Mouse (Mus musculus) induced T-regulatory cell, adult 2 months (primary cell): Measurements from ENCODE around the gene Gps1.
"Not testable (repeated sequence)": the region's sequence is repeated elsewhere in the genome, so short reads cannot be mapped to it uniquely, and the experiment has no call there.

Experiments used
- DNase-seq: peaks from one replicate; pipeline ENCODE4 v3.0.0-alpha.2; 2012; ENCODE audit warnings: low read depth

The Gps1 gene

DNA sequence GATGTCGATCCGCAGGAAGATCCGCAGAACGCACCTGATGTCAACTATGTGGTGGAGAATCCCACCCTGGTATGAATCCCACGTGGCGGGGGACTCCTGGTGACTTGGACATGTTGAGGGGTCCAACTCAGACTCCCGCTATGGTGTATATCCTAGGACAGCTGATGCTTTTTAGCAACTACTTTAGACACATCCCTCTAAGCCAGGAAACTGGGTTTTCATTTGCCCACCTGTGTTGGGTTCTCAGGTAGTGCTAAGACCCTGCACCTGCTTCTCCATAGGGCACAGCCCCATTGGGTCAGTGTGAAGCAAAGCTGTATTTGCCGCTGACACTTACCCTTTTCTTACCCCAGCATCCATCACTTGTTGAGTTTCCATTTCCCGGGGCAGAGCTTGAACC lies 1.1 kb downstream of the Gps1 start:
- no peak for DNase-seq

DNA sequence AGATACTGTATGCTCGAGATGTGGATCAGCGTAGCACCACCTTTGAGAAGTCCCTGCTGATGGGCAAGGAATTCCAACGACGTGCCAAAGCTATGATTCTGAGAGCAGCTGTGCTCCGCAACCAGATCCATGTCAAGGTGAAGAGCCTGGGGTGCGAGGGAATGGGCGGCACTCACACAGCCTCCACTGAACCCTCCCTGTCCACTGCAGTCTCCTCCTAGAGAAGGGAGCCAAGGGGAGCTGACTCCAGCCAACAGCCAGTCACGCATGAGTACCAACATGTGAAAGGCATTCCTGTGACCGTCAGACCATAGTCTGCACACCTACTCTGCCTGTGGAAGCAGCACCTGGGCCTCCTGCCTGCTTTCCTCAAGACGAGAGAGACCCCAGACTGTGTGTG lies 4.4 kb downstream of the Gps1 start:
- not testable (repeated sequence) for DNase-seq

DNA sequence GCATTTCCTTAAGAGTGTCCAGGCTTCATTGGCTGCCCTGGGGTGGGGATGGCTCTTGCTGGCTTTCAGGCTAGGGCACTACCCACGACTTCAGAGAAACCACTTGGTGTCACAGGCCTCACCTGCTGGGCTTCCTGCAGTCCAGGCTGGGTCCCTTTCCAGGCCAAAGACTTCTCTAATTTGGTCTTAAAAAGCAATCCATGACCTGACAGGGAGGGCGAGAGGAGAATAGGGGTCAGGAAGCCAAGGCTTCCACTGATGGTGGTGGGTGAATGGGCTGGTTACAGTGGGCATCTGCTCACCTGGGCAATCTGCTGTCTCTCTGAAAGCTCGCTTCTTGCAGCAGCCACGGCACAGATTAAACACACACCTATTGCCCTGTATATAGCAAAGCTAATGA lies 5.3 kb downstream of the Gps1 start:
- DNase-seq = no peak

DNA sequence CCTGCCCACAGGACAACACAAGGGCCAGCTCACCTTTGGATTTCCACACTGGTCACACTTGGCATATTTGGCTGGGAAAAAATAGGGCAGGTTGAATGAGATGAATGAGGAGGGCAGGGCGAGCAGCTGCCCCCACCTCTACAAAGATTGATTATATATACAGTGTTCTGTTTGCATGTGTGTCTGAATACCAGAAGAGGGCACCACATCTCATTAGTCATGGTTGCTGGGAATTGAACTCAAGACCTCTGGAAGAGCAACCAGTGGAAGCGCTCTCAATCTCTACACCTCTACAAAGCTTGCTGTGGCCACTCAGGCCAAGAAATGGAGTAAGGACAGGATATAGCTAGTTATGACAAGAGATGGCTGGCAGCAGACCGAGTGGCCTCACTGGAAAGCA lies 5.7 kb downstream of the Gps1 start:
- DNase-seq = no peak

DNA sequence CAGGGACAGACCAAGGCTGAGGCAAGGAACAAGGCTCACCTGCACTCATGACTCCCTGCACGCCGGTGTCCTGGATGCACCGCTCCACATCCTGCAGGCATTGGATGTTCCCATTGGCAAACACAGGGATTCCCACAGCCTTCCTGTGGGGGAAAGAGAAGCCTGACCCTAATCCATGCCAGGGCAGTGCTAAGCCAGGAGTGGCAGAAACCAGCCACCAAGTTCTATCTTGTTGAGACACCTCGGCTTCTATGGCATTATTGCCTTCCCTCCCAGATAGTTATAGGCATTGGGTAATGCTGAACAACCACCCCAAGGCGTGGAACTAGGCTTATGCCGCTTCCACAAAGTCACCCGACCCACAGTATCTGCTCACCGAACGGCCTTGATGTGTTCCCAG lies 8.6 kb downstream of the Gps1 start:
- DNase-seq = no peak

DNA sequence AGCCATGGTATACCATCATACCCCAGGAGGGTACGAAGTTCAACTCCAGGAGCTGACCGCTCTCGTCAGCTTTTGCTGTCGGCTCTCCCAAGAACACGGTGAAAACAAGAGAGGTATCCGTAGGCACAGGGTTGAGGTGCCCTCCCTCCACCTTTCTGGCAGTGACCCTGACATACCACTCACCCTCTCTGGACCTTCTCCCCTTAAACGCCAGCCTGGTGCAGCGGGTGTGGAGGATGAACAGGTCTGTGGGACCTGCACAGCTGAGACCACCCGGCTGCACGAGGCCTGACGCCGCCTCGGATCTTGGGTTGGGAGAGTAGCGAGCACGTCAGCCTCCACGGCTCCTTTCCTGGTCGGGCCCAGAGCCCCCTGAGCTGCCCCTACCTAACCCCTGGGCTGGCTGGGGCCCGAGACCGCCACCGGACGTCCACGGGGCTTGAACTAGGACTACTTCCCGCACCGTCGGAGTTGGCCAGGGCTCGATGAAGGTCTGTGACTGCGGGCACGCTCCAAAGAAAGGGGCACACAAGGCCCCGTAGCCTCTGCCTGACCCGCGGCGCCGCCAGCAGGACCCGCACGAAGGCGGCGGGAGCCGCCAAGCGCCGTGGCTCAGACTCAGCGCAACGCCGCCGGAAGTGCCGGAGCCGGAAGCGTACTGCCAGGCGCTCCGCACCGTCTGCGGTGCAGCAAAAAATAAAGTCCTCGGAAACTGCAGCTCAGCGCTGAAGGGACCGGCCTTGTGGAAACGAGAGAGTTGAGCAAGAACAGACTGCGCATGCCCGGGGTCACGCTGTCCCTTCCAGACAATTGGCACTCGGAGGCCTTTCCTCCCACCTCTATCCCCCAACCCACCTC lies 11.9 kb downstream of the Gps1 start, which contains the start of gene Dus1l:
Dus1l (minus strand) TSS at position 648 of the 858 bp plus-strand sequence.
- peak; percentile 99 for DNase-seq

DNA sequence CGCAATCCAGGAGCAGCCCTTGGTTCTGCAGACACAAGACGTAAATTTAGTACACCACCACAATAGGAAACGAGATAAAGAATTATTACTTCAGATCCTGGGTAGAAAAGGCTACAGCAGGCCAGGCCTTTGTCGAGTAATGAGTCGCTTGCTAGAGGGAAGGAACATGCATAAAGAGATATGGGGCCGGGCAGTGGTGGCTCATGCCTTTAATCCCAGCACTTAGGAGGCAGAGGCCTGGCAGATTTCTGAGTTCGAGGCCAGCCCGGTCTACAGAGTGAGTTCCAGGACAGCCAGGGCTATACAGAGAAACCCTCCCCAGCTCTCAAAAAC lies 12.5 kb downstream of the Gps1 start:
- DNase-seq = no peak

DNA sequence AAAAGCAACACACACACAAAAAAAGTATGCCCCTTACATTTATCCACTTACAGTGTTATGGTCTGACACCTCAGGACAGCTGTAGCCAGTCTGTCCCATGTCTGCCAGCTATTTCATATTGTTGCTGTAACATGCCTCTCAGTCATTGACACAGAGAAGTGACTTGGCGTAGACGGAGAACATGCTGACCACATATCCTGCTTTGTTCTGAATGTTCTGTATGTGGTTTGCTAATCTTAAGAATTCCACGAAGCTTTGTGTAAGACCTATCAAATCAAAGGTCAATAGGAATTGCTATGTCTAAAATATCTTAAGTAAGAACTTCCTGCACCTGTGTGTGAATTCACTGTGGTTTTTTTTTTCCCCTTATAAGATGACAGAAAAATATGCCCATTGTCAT lies 14.2 kb downstream of the Gps1 start:
- peak; percentile 18 for DNase-seq

DNA sequence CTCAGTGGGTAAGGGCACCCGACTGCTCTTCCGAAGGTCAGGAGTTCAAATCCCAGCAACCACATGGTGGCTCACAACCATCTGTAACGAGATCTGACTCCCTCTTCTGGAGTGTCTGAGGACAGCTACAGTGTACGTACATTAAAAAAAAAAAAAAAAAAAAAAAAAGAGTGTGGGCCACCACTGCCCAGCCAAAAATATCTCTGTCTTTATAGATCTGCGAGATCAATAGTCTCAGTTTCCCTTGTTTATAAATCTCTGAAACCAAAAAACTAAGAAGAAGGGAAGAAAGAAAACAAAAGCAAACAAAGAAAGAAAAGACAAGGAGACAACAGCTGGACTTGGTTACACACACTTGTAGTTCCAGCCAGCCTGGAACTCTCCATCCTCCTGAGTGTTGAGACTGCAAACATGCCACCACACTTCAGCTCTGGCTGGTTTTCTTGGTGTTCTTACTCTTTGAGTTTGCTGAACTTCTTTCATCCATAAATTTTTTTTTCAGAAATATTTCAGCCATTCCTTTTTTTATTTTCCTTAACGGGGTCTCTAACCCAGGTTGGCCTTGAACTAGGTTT lies 15.3 kb downstream of the Gps1 start:
- DNase-seq = no peak

DNA sequence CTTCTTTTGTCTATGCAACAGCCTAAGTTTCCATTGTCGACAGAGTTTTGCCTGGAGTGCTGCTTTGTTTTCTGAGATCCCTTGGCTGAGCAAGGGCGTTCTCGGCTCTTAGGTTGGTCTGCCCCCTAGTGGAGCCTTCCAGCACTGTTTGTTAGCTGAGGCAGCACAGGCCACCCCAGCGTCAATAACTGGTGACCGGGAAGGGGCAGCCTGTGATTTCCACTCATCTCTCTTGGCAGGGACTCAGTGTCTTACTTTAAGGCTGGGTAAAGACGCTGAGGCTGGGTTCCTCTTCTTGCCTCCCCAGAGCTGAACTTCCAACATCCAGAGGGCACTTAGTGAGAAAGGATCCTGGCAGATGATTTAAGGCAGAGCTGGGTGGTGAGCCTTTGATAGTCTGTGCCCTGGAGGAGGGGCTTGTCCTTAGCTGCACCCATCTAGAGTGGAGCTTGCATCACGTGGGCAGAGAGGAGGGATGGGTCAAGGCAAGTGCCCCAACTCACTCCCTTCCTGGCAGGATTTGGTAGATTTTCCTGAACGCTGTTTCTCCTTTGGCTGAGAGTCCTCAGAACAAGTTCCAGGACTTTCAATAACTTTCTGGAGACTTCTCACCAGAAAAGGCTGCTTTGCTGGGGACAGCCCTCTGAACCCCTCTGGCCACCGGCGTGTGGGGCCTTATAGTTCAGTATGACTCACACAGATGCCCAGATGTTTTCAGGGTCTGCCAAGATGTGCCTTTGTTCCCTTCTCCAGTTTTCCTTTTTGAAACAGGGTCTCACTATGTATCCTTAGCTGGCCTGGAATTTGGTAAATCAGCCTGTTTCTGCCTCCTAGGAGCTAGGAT lies 16.2 kb downstream of the Gps1 start:
- DNase-seq = peak; percentile 91

DNA sequence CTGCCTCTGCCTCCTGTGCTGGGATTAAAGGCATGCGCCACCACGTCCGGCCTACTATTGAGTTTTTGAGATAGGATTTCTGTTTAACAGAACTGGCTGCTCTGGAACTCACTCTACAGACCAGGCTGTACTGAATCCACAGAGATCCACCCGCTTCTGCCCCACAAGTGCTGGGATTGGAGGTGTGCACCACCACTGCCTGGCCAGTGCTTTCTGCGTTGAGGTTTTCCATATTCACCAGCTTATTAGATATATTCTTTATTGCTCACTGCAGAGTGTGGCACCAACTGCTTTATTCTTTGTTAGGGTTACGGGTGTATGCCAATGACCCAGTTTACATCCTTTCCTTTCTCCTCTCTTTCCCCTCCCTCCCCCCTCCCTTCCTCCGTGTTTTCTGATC lies 20.2 kb downstream of the Gps1 start:
- no peak for DNase-seq

DNA sequence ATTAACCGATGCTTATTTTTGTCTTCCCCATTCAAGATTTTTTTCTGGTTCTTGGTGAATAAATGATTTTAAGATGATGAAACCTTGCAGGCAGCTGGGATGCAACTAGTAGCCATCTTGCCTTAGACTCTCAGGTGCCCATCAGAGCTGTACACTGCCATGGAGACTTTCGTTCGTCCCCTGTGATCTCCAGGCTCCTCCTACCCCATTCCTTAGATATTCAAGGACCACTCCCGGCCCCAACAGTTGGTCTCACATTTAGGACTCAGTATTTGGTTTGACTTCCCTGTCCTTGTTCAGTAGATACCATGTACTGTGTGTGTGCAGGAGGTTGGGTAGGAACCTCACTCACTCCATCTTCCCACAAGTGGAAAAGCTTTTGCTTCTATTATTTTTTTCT lies 20.7 kb downstream of the Gps1 start:
- no peak for DNase-seq

DNA sequence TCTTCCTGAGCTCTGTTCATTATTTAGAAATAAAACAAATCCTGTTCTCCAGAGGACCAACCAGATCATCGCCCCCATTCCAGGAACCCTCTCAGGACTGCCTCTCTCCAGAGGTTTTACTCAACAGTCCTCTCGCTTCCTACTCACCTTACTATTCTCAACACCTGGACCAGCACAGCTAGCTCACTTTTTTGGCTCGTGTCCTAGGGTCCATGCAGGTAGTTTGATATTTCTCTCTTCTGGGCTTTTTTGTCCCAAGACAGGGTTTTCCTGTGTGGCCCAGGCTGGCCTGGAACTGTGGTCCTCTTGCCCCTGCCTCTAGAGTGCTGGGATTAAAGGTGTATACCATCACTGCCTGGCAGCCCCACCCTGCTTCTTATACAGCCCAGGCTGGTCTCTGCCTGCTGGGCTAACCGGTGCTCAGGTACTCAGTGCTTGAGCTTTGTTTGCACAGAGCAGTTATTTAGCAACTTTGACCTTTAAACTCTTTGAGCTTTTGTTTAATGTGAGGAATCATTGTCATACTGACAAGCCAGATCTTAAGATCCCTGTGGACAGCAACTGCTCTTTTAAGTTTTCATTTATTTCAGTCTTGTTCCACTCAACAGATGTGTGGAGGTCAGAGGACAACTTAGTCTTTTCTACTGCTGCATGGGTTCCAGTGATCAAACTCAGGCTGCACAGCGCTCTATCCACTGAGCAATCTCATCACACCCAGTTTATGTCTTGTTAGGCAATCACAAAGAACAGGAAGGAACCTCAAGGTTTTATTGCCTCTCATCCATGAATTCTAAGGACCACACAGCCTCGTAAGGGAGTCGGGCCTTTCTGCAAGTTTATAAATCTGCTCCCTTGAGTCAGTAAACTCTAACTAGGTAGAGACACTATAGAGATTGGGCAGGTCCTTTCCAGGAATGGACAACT lies 21.6 kb downstream of the Gps1 start:
- DNase-seq = no peak

DNA sequence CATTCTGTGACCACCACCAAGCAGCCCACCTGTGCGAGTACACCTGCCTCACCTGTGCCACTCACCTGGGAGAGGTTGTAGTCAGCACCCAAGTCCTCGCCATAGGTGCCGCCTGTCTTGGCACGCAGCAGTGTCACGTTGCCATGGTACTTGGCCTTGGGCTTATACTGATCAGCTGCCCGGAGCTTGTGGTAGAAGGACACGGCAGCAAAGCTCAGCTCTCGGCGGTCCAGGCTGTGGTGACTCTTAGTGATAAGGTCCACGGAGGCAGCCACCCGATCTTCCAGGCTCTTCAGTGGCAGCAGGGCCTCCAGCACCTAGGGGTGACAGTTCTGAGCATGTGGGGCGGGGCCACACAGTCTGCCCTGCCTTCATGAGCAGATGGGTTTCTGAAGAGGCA lies 23.9 kb downstream of the Gps1 start:
- no peak for DNase-seq

DNA sequence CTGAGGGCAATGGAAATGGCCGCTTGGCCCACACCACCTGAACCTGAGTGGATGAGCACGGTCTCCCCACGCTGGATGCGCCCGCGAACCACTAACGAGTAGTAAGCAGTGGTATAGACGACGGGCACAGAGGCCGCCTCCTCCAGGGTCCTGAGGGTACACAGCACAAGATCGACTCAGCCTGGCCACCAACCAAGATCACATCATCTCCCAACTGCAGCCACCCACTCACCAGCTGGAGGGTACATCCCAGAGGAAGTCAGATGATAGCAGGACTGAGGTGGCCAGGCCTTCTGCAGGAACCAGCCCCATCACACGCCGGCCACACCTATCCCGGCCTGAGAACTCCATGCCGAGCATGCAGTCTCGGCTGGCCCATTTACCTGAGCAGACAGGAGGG lies 28.0 kb downstream of the Gps1 start:
- DNase-seq = no peak

DNA sequence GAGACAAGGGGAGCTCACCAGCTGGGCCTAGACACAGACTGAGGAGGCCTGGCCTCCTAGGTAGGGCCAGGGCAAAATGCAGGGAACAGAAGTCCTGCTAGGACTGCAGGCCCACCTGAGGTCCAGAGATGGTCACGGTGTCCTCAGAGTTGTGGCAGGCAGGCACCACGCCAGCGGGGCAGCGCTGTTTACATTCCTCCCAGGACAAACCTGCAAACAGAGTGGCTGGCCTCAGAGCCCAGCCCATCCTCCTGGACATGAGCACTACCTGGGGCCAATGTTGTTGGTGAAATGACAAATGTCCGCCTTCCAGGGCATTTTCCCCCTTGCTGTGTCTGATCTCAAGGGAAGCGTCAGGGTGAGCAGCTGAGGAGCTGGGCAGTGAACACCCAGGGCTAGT lies 33.3 kb downstream of the Gps1 start:
- DNase-seq = no peak

DNA sequence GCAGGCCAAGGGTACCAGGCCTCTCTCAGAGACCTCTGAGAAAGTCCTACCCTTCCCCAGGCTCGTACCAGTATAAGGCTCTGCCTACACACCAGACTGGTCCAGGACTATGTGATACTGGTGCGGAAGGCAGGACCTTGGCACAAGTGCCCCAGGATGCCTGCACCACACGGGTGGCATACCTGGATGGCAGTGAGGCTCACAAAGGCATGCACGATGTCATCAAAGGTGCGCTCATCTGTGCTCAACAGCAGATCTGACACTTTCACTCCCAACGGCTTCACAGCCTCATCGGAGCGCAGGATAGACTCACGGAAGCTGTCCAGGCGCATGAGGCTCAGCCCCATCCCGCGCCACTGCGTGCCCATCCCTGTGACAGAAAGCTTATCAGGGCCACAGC lies 34.2 kb downstream of the Gps1 start:
- DNase-seq = no peak

DNA sequence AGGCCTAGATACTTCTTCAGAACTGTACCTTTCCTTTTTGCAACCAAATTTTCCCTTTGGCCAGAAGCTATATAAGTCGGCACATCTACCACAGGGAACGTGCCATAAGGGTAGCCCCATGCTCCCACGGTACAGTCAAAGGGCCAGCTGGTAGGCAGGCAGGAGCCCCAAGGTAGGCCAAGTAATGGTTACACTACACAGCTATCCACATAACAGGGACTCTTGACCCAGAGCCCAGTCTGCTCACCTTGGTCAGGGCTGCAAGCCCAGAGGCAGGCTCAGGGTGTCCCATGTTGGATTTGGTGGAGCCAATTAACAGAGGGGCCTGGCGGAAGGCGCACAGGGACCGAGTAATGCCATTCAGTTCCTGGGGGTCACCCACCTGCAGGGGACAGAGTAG lies 35.5 kb downstream of the Gps1 start:
- no peak for DNase-seq

DNA sequence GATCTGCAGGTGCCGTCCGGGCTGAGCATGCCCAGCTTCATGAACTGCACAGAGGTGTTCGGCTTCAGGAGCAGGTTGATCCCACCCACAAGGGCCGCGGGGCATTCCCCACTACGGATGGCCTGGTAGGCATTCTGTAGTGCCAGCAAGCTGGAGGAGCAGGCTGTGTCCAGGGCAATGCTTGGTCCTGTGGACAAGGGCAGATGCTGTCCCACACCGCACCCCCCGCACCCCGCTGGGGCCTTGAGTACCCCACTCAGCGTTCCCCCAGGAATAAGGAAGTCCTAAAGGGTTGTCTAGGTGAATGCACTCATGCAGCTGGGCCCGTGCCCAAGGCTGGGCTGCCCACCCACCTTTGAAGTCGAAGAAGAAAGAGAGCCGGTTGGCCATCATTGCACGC lies 36.5 kb downstream of the Gps1 start:
- DNase-seq = no peak

DNA sequence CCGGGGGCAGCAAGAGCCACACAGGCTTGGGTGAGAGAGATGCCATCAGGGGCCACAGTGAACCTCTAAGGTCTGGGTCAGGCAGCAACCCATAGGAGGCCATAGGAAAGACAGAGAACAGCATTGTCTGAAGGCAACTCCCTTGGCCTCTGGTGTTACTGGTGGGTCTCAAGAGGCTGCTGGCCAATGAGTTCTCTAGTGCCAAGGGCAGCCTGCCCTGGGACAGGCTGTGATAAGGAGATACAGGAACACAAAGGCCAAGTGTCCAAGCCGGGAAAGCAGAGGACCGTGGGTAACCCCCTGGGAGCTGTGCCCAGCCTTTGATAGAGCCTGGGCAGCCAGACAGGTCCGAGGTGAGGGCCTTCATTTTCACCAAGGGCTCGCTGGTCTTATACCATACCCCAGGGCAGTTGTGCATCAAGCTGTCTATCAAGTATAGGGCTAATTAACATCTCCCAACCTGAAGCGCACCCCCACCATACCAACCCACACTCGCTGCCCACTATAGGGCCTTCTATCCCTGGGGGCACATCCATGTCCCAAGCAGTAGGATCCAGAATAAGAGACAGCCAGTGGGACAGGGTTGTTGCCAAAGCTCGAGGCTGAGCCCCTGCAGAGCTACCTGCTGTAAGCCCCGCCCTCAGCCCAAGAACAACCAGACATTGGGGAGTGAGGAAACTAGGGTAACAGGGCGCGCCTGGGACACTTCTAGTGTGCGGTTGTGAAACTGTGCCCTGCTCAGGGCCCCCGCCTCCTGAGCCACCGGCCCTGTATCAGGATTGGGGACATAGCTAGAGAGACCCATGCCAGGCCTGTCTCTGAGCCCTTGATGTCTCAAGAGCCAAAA lies 37.2 kb downstream of the Gps1 start:
- no peak for DNase-seq

DNA sequence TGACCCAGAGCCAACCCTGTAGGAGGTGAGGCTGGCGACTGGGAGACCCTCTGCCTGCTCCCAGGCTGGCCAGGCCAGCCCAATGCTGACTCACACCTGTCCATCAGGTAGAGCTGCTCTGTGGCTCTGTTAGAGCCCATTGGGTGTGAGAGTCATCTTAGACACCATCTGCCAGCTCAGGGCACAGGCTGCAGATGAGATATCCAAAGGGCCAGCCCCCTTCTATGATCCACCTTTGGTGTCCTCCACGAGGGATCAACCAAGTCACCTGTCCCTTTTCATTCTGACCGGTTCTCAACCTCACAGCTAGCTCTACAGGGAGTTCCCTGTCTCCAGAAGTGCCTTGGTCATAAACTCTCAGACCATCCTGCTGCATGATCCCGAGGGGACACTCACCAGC lies 38.2 kb downstream of the Gps1 start:
- peak; percentile 15 for DNase-seq
